Mouse (Mus musculus) forebrain, postnatal 0 days (tissue): ENCODE data around the gene Gtf2a1. TPM values are rescaled to one million over a fixed set of nuclear protein-coding genes. Genes with fewer than 3 reads are reported as not detected.
"Not testable (repeated sequence)": the region's sequence is repeated elsewhere in the genome, so short reads cannot be mapped to it uniquely, and the experiment has no call there.

Source experiments
- ATAC-seq: fragments of 200-750 bp; cut with Nextera tagmentation; 2 replicates; pipeline ENCODE4 v1.8.0; 2017; ENCODE audit warnings: mild to moderate bottlenecking, moderate library complexity
- DNase-seq: peaks from one replicate; pipeline ENCODE4 v3.0.0-alpha.2; 2015
- H3K27ac ChIP-seq: fragments of 300-500 bp; sonication (generic); 2 replicates; pipeline ENCODE4 v1.5.1; 2014; ENCODE audit warnings: low read depth, mild to moderate bottlenecking, antibody characterized with exemption, low read length, moderate library complexity, mixed read lengths
- H3K27me3 ChIP-seq: fragments of 300-500 bp; sonication (generic); 2 replicates; pipeline ENCODE4 v1.6.1; 2014; ENCODE audit warnings: mild to moderate bottlenecking, low read length, mixed read lengths; ENCODE audit not compliant: insufficient read depth
- H3K36me3 ChIP-seq: fragments of 300-500 bp; sonication (generic); 2 replicates; pipeline ENCODE4 v1.6.1; 2014; ENCODE audit warnings: mild to moderate bottlenecking, moderate library complexity; ENCODE audit not compliant: insufficient read depth
- H3K4me1 ChIP-seq: fragments of 300-500 bp; sonication (generic); 2 replicates; pipeline ENCODE4 v1.6.1; 2014; ENCODE audit warnings: antibody characterized with exemption; ENCODE audit not compliant: insufficient read depth
- H3K4me2 ChIP-seq: fragments of 300-500 bp; sonication (generic); 2 replicates; pipeline ENCODE4 v1.6.1; 2014; ENCODE audit warnings: low read depth, mild to moderate bottlenecking, moderate library complexity
- H3K4me3 ChIP-seq: fragments of 300-500 bp; sonication (generic); 2 replicates; pipeline ENCODE4 v1.5.1; 2014; ENCODE audit warnings: low read depth, low read length, mixed read lengths
- H3K9ac ChIP-seq: fragments of 300-500 bp; sonication (generic); 2 replicates; pipeline ENCODE4 v1.6.1; 2014; ENCODE audit warnings: mild to moderate bottlenecking
- H3K9me3 ChIP-seq: fragments of 300-500 bp; sonication (generic); 2 replicates; pipeline ENCODE4 v1.6.1; 2016; ENCODE audit warnings: low read length
- CTCF ChIP-seq: sonication (generic); IDR thresholded peaks from 2 replicates; pipeline ENCODE4 v1.5.1; 2016; ENCODE audit warnings: antibody characterized with exemption, control low read depth, low read depth
- WGBS: fragments of 180-500 bp; shearing (Covaris S2); extraction: QIAGEN DNeasy Blood & Tissue Kit; methylation state at CpG from one replicate; pipeline ENCODE4 v1.1.7; 2014; 5-methylcytosine and 5-hydroxymethylcytosine counted together
- polyA plus RNA-seq: library from polyadenylated mRNA; unstranded; fragments of >200 nt; fragmentation: Nextera tagmentation; extraction: Ambion mirVana; gene quantifications from 2 replicates; pipeline ENCODE4 v1.2.1, GENCODE M21; 2015
- total RNA-seq: library from RNA; depleted of rRNA; stranded (reverse); fragments of >200 nt; gene quantifications from 2 replicates; pipeline ENCODE4 v1.2.3, GENCODE M21; 2014

Gene Gtf2a1
- total and polyA plus RNA-seq, 2 experiments from 2014 or later: 33.6 to 37.3 TPM

- DNase-seq (peak; percentile 78), ATAC-seq (peak; percentile 0; the same call in 1 of the 2 replicates)
- WGBS: under 1% methylated on average over 78 of the region's 83 CpGs
These were observed 1.4 kb downstream of the Gtf2a1 start for GRCm38 (mm10) chr12:91588670-91589541.

DNA sequence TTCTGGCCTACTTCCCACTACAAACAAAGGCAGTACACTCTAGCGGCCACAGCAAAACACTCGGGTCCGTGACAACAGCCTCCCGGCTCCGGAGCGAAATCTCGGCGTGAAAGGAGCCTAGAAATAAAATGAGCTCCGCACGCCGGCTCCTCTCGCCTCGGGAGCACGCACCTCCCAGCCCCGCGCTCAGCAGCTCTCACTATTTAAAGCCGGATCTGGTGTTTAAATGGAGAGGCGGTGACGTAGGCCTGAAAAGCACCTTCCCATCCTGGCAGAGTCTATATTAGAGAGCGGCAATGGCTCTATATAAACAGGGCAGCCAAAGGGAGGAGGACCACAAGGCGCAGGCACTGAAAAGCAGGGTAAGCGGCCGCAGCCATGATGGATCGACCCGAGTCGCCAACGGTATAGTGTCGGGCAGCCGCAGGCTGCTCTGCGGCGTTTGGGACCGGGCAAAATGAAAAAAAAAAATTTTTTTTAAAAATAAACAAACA, 2.1 kb downstream of the Gtf2a1 start:
- under 1% methylated on average over 32 of the region's 32 CpGs for WGBS
- Histone ChIP-seq H3K9ac (peak overlapping the region; percentile 100), H3K4me2 (peak overlapping the region; percentile 54), H3K4me1 (peaks cover 20% of the 10 kb centered on the region), H3K27me3 (no peaks in the 10 kb centered on the region), H3K27ac (peak overlapping the region; percentile 100), H3K36me3 (0 out of 2 replicates have a peak, but pooled peaks cover 6% of the 10 kb centered on the region), H3K4me3 (peak overlapping the region; percentile 92), H3K9me3 (no peaks in the 10 kb centered on the region)
- peak; percentile 29; the same call in 1 of the 2 replicates for TF ChIP-seq CTCF
- peak; percentile 96 for DNase-seq
- ATAC-seq: peak; percentile 89

More at GRCm38 (mm10) chr12:91588670-91589541, 1.4 kb downstream of the Gtf2a1 start:
- 0 out of 2 replicates have a peak, but pooled peaks cover 6% of the 10 kb centered on the region for H3K36me3 ChIP-seq
- peaks cover 16% of the 10 kb centered on the region; the same call in 1 of the 2 replicates for H3K4me1 ChIP-seq
- H3K9me3 ChIP-seq: no peaks in the 10 kb centered on the region
- H3K4me2 ChIP-seq: peak overlapping the region; percentile 54
- H3K4me3 ChIP-seq: peak overlapping the region; percentile 92
- no peaks in the 10 kb centered on the region for H3K27me3 ChIP-seq
- peak overlapping the region; percentile 100 for H3K9ac ChIP-seq
- no peak for TF ChIP-seq CTCF
- H3K27ac ChIP-seq: peak overlapping the region; percentile 100

GRCm38 (mm10) chr12:91587491-91588033, 2.7 kb downstream of the Gtf2a1 start:
- Histone ChIP-seq H3K9ac (peak overlapping the region; percentile 100), H3K4me3 (peak overlapping the region; percentile 92), H3K27ac (peak overlapping the region; percentile 100), H3K36me3 (0 out of 2 replicates have a peak, but pooled peaks cover 6% of the 10 kb centered on the region), H3K9me3 (no peaks in the 10 kb centered on the region), H3K27me3 (no peaks in the 10 kb centered on the region), H3K4me1 (peaks cover 26% of the 10 kb centered on the region), H3K4me2 (peak overlapping the region; percentile 54)
- DNase-seq (peak; percentile 39), ATAC-seq (no peak)
- WGBS: 4% methylated on average over 5 of the region's 5 CpGs
- TF ChIP-seq CTCF: no peak

- H3K4me3 ChIP-seq: peak overlapping the region; percentile 92
- H3K4me1 ChIP-seq: peaks cover 26% of the 10 kb centered on the region
- no peaks in the 10 kb centered on the region for H3K27me3 ChIP-seq
- peak overlapping the region; percentile 100 for H3K9ac ChIP-seq
- WGBS: 40% methylated on average over 3 of the region's 3 CpGs
- H3K4me2 ChIP-seq: peak overlapping the region; percentile 54
- TF ChIP-seq CTCF: no peak
- ATAC-seq: no peak
- H3K27ac ChIP-seq: peak overlapping the region; percentile 100
- H3K36me3 ChIP-seq: 0 out of 2 replicates have a peak, but pooled peaks cover 6% of the 10 kb centered on the region
- H3K9me3 ChIP-seq: no peaks in the 10 kb centered on the region
- no peak for DNase-seq
These were observed 3.2 kb downstream of the Gtf2a1 start for GRCm38 (mm10) chr12:91587077-91587476.

DNA sequence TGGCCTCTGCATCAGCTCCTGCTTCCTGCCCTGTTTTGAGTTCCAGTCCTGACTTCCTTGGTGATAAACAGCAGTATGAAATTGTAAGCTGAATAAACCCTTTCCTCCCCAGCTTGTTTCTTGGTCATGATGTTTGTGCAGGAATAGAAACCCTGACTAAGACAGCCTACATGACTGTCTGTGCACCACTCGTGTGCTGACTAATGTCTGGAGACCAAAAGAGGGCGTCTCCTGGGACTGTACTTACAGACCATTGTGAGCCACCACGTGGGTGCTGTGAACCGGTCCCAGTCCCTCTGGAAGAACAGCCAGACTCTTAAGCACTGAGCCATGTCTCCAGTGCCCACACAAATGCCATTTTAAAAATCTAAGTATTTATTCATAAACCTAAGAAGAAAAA, 4.5 kb downstream of the Gtf2a1 start:
- H3K4me3 ChIP-seq, ATAC-seq, H3K27ac ChIP-seq, H3K9ac ChIP-seq, H3K4me2 ChIP-seq, H3K36me3 ChIP-seq, H3K27me3 ChIP-seq, H3K9me3 ChIP-seq, DNase-seq: not testable (repeated sequence)
- WGBS: 95% methylated on average over 4 of the region's 4 CpGs
- peaks cover 22% of the 10 kb centered on the region for H3K4me1 ChIP-seq

DNA sequence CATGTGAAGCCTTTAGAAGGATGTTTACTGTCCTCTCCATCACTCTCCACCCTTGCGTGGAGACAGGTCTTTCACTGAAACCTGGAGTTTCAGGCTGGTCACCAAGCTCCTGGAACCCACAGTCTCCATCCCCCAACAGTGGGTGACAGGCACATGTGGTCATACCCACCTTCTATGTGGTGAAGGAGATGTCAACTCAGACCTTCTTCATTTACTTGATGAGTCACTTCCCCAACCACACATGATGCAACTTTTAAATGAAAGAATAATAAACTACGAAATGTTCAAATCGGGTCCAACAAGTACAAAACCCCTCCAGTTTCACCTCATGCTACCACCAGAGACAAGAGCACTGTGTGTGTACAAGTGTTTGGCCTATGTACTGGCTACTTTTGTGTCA, 5.1 kb downstream of the Gtf2a1 start:
- H3K4me1 ChIP-seq: peaks cover 19% of the 10 kb centered on the region
- H3K9me3 ChIP-seq: no peaks in the 10 kb centered on the region
- H3K4me2 ChIP-seq: no peak overlapping the region
- no peak overlapping the region for H3K9ac ChIP-seq
- ATAC-seq (no peak), DNase-seq (no peak)
- 93% methylated on average over 3 of the region's 3 CpGs for WGBS
- TF ChIP-seq CTCF: no peak
- no peak overlapping the region for H3K27ac ChIP-seq
- no peak overlapping the region for H3K4me3 ChIP-seq
- H3K36me3 ChIP-seq: peaks cover 6% of the 10 kb centered on the region; the same call in 1 of the 2 replicates
- H3K27me3 ChIP-seq: no peaks in the 10 kb centered on the region

GRCm38 (mm10) chr12:91583409-91583808, 6.9 kb downstream of the Gtf2a1 start:
- peaks cover 10% of the 10 kb centered on the region for H3K36me3 ChIP-seq
- WGBS: 30% methylated on average over 6 of the region's 6 CpGs
- H3K4me2 ChIP-seq: peak overlapping the region; percentile 33
- no peak for TF ChIP-seq CTCF
- no peak overlapping the region; the same call in 1 of the 2 replicates for H3K4me3 ChIP-seq
- no peaks in the 10 kb centered on the region for H3K27me3 ChIP-seq
- ATAC-seq (no peak), DNase-seq (no peak)
- H3K9ac ChIP-seq: peak overlapping the region; percentile 43; the same call in 1 of the 2 replicates
- peaks cover 19% of the 10 kb centered on the region for H3K4me1 ChIP-seq
- H3K27ac ChIP-seq: no peak overlapping the region
- H3K9me3 ChIP-seq: no peaks in the 10 kb centered on the region
